Mouse (Mus musculus) hematopoietic multipotent progenitor cell, adult 10-12 weeks (in vitro differentiated cells): ENCODE measurements around the gene Kif18a. TPM values are rescaled to one million over a fixed set of nuclear protein-coding genes. Genes with fewer than 3 reads are reported as not detected.

Source experiments
- polyA plus RNA-seq: library from polyadenylated mRNA; stranded (reverse); fragments of >175 nt; gene quantifications from 2 replicates; pipeline ENCODE4 v1.2.3, GENCODE M21; 2012; ENCODE audit warnings: low replicate concordance

Gene Kif18a
- 0.21 and 0.57 TPM in 2 replicates for polyA plus RNA-seq

GRCm38 (mm10) chr2:109280600-109281340 is at the start of gene Kif18a, which contains the start of gene Mettl15:
Gene Kif18a, plus strand, starts transcription at chr2:109280738.
Gene Mettl15, minus strand, starts transcription at chr2:109280748.

Other genes with a start within 250 kb of the Kif18a start
- gene Mettl15, start within 50 bp of the Kif18a start, polyA plus RNA-seq = 0.42 and 0.68 TPM in 2 replicates